Mouse (Mus musculus) gastrocnemius, adult 18-20 months (tissue): ENCODE data around the gene Ptpn14. TPM values are rescaled to one million over a fixed set of nuclear protein-coding genes. Genes with fewer than 3 reads are reported as not detected.

Experiments used
- DNase-seq: peaks from one replicate; pipeline ENCODE4 v3.0.0; 2021; ENCODE audit warnings: low spot score
- total RNA-seq, 2 experiments: library from RNA; stranded (reverse); gene quantifications; 2 replicates each; pipeline ENCODE4 v1.2.3; 2021

Gene Ptpn14
- total RNA-seq, 2 experiments from 2014 or later = 14.5 to 15.0 TPM

GRCm38 (mm10) chr1:189803742-189804141 lies 75.7 kb downstream of the Ptpn14 start:
- DNase-seq = no peak

- DNase-seq = no peak
These were observed 78.6 kb downstream of the Ptpn14 start for GRCm38 (mm10) chr1:189806533-189807297.

- no peak for DNase-seq
These were observed 79.9 kb downstream of the Ptpn14 start for GRCm38 (mm10) chr1:189808015-189808414.

GRCm38 (mm10) chr1:189808453-189808852 lies 80.4 kb downstream of the Ptpn14 start:
- no peak for DNase-seq

GRCm38 (mm10) chr1:189811778-189812177 lies 83.7 kb downstream of the Ptpn14 start:
- peak; percentile 58 for DNase-seq

- DNase-seq = no peak
These were observed 86.3 kb downstream of the Ptpn14 start for GRCm38 (mm10) chr1:189814385-189814784.

- no peak for DNase-seq
These were observed 89.0 kb downstream of the Ptpn14 start for GRCm38 (mm10) chr1:189817089-189817488.

GRCm38 (mm10) chr1:189817810-189818209 lies 89.7 kb downstream of the Ptpn14 start:
- peak; percentile 42 for DNase-seq

GRCm38 (mm10) chr1:189820111-189820510 lies 92.0 kb downstream of the Ptpn14 start:
- no peak for DNase-seq

- no peak for DNase-seq
These were observed 96.4 kb downstream of the Ptpn14 start for GRCm38 (mm10) chr1:189824436-189824835.

GRCm38 (mm10) chr1:189830391-189830790 lies 102.3 kb downstream of the Ptpn14 start:
- no peak for DNase-seq

GRCm38 (mm10) chr1:189830797-189831232 lies 102.7 kb downstream of the Ptpn14 start:
- DNase-seq = no peak

- DNase-seq = no peak
These were observed 105.3 kb downstream of the Ptpn14 start for GRCm38 (mm10) chr1:189833351-189833750.

- no peak for DNase-seq
These were observed 106.1 kb downstream of the Ptpn14 start for GRCm38 (mm10) chr1:189834166-189834565.

- no peak for DNase-seq
These were observed 118.3 kb downstream of the Ptpn14 start for GRCm38 (mm10) chr1:189846319-189846718.

- no peak for DNase-seq
These were observed 121.5 kb downstream of the Ptpn14 start for GRCm38 (mm10) chr1:189849550-189849949.

GRCm38 (mm10) chr1:189852051-189852450 lies 124.0 kb downstream of the Ptpn14 start:
- no peak for DNase-seq

GRCm38 (mm10) chr1:189852456-189852855 lies 124.4 kb downstream of the Ptpn14 start:
- DNase-seq = peak; percentile 54

GRCm38 (mm10) chr1:189854646-189855045 lies 126.6 kb downstream of the Ptpn14 start:
- DNase-seq = no peak

GRCm38 (mm10) chr1:189855739-189856138 lies 127.7 kb downstream of the Ptpn14 start:
- DNase-seq = no peak

GRCm38 (mm10) chr1:189858377-189858776 lies 130.3 kb downstream of the Ptpn14 start:
- no peak for DNase-seq

GRCm38 (mm10) chr1:189860112-189860941 lies 132.3 kb downstream of the Ptpn14 start:
- no peak for DNase-seq

GRCm38 (mm10) chr1:189860942-189861315 lies 132.9 kb downstream of the Ptpn14 start:
- DNase-seq = no peak
